Mouse (Mus musculus): ENCODE measurements around the gene Gm42420. TPM values are rescaled to one million over a fixed set of nuclear protein-coding genes. Genes with fewer than 3 reads are reported as not detected.

Gm42420 gene
- polyA plus RNA-seq, 1 experiment, result not detected

DNA sequence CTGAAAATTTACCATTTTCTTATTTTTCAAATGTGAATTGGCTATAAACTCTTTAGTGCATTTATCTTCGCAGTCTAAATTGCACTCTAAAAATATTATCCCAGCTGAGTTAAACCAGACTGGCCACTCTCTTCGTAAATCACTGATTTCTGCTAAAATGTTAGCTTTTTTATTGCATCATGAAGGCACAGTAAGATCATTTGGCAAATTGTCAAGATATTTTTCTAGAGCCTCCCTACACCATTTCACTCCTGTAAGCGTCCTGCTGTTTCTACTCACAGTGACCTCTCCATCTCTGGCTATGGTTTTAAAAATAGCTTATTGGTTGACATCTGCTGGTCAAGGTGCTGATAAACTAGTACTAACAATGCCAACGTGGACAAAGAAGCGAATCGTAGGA, 20.5 kb downstream of the Gm42420 start:
- Histone ChIP-seq H3K27ac (ENCODE audit: control insufficient read depth, insufficient read depth, low read depth, low read length, poor library complexity) (no peak overlapping the region), H3K4me1 (ENCODE audit: control insufficient read depth, insufficient read depth, low read length) (no peaks in the 10 kb centered on the region), H3K4me3 (replicated peaks; ENCODE audit: control insufficient read depth, low read depth, low read length) (no peak overlapping the region)
- TF ChIP-seq POLR2A (IDR thresholded peaks at IDR 0.05; ENCODE audit: borderline replicate concordance, control insufficient read depth, low read depth, low read length) (no peak), CTCF (IDR thresholded peaks at IDR 0.05; ENCODE audit: control insufficient read depth, insufficient read depth, low read length) (no peak)
- WGBS, result 83% methylated on average over 6 of the region's 6 CpGs

DNA sequence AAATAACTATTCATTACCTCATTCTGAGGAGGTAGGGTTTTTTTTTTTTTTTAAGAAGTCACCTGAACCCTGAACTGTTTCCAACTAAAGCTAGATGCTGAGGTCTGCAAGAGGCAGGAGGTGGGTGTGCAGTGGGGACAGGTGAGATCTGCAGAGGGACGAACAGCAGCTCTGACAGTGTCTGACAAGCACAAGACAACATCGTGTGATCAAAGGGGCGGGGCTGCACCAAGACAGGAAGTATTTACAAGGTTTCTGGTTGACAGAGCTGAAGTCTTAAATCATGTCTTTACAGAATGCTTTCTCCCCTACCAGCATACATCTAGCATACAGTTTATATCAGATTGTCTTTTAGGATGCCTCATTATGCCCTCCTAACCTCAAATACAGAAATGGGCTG, 21.3 kb downstream of the Gm42420 start:
- Histone ChIP-seq H3K27ac (ENCODE audit: control insufficient read depth, insufficient read depth, low read depth, low read length, poor library complexity) (no peak overlapping the region), H3K4me1 (ENCODE audit: control insufficient read depth, insufficient read depth, low read length) (no peaks in the 10 kb centered on the region), H3K4me3 (replicated peaks; ENCODE audit: control insufficient read depth, low read depth, low read length) (no peak overlapping the region)
- WGBS, result 25% methylated on average over 3 of the region's 3 CpGs
- TF ChIP-seq POLR2A (IDR thresholded peaks at IDR 0.05; ENCODE audit: borderline replicate concordance, control insufficient read depth, low read depth, low read length) (no peak), CTCF (IDR thresholded peaks at IDR 0.05; ENCODE audit: control insufficient read depth, insufficient read depth, low read length) (no peak)

DNA sequence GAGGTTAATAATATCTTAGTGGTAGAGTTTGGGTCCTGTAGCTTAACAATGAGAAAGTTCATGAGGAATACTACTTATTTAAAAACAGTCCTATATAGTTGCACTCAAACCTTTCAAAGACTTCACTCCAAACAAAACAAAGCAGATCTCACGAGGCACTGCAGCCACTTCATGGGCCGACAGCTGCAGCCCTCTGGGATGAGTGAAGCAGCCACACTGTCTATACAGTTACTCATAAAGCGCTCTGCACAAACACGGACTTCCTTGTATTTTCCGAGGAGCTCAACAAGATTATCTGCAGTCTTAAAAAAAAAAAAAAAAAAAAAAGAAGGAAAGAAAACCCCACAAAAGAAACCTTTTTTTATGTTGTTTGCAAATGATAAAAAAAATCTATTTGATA, 21.8 kb downstream of the Gm42420 start:
- 76% methylated on average over 5 of the region's 5 CpGs for WGBS
- no peak for TF ChIP-seq POLR2A (IDR thresholded peaks at IDR 0.05; ENCODE audit: borderline replicate concordance, control insufficient read depth, low read depth, low read length)
- TF ChIP-seq CTCF (IDR thresholded peaks at IDR 0.05; ENCODE audit: control insufficient read depth, insufficient read depth, low read length), result no peak
- H3K4me1 ChIP-seq (ENCODE audit: control insufficient read depth, insufficient read depth, low read length), result no peaks in the 10 kb centered on the region
- H3K4me3 ChIP-seq (replicated peaks; ENCODE audit: control insufficient read depth, low read depth, low read length), result no peak overlapping the region
- H3K27ac ChIP-seq (ENCODE audit: control insufficient read depth, insufficient read depth, low read depth, low read length, poor library complexity), result no peak overlapping the region

DNA sequence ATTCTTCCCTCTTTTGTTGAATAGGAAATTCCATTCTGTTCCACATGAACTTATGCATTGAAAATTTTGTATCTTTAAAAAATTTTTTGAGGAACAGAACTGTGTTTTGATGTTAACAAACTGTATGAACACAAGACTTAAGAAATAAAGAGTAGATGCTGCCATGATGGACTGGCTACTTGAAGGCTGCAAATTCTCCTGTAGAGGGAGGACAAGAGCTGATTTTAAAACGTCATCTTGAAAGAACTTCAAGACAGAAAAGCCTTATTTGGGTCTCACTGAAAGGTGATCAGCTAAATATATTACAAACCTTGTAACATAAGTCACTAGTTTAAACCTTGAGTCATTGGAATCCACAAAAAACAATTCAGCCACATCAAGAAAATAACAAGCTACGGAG, 24.7 kb downstream of the Gm42420 start:
- 61% methylated on average over 2 of the region's 2 CpGs for WGBS
- H3K27ac ChIP-seq (ENCODE audit: control insufficient read depth, insufficient read depth, low read depth, low read length, poor library complexity), result no peak overlapping the region
- TF ChIP-seq POLR2A (IDR thresholded peaks at IDR 0.05; ENCODE audit: borderline replicate concordance, control insufficient read depth, low read depth, low read length) (no peak), CTCF (IDR thresholded peaks at IDR 0.05; ENCODE audit: control insufficient read depth, insufficient read depth, low read length) (no peak)
- no peaks in the 10 kb centered on the region for H3K4me1 ChIP-seq (ENCODE audit: control insufficient read depth, insufficient read depth, low read length)
- no peak overlapping the region for H3K4me3 ChIP-seq (replicated peaks; ENCODE audit: control insufficient read depth, low read depth, low read length)

DNA sequence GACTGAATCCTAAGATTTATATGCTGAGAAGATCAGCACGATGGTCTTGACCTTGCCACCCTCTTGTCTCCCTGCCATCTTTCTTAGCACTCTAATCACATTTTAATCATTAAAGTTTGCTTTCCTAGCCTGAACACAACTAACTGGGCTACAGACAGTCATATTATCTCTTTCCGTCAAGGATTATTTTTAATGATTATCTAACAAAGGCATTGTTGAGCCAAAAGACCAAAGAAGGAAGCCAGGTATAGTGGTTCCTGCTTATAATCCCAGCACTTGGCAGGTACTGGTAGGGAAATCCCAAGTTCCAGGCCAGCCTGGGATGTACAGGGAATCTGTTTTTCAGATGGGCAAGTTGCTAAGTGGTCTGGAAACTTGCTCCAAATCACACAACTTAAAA, 25.7 kb downstream of the Gm42420 start:
- TF ChIP-seq POLR2A (IDR thresholded peaks at IDR 0.05; ENCODE audit: borderline replicate concordance, control insufficient read depth, low read depth, low read length) (no peak), CTCF (IDR thresholded peaks at IDR 0.05; ENCODE audit: control insufficient read depth, insufficient read depth, low read length) (no peak)
- Histone ChIP-seq H3K27ac (ENCODE audit: control insufficient read depth, insufficient read depth, low read depth, low read length, poor library complexity) (no peak overlapping the region), H3K4me3 (replicated peaks; ENCODE audit: control insufficient read depth, low read depth, low read length) (no peak overlapping the region), H3K4me1 (ENCODE audit: control insufficient read depth, insufficient read depth, low read length) (no peaks in the 10 kb centered on the region)
- WGBS, result 92% methylated on average over 2 of the region's 2 CpGs

Other genes starting within 250 kb of the Gm42420 start
- 9.4 and 13.6 TPM in 2 replicates for gene Slc37a3, start 208.1 kb upstream of the Gm42420 start, polyA plus RNA-seq (2011; ENCODE audit: insufficient read depth, insufficient read length, low replicate concordance, missing spikeins)
- gene Rab19, start 204.6 kb upstream of the Gm42420 start, polyA plus RNA-seq (2011; ENCODE audit: insufficient read depth, insufficient read length, low replicate concordance, missing spikeins), result 2.3 and 2.9 TPM in 2 replicates
- 291 and 446 TPM in 2 replicates for gene Mkrn1, start 165.3 kb upstream of the Gm42420 start, polyA plus RNA-seq (2011; ENCODE audit: insufficient read depth, insufficient read length, low replicate concordance, missing spikeins)
- gene Dennd2a, start 27.9 kb upstream of the Gm42420 start, polyA plus RNA-seq (2011; ENCODE audit: insufficient read depth, insufficient read length, low replicate concordance, missing spikeins), result 1.3 and 1.9 TPM in 2 replicates
- gene Adck2, start 11.9 kb upstream of the Gm42420 start, polyA plus RNA-seq (2011; ENCODE audit: insufficient read depth, insufficient read length, low replicate concordance, missing spikeins), result 8.9 and 15.2 TPM in 2 replicates
- 34.0 and 66.7 TPM in 2 replicates for gene Ndufb2, start 6.8 kb downstream of the Gm42420 start, polyA plus RNA-seq (2011; ENCODE audit: insufficient read depth, insufficient read length, low replicate concordance, missing spikeins)
- 6.7 and 11.6 TPM in 2 replicates for gene Braf, start 139.7 kb downstream of the Gm42420 start, polyA plus RNA-seq (2011; ENCODE audit: insufficient read depth, insufficient read length, low replicate concordance, missing spikeins)
- 56.5 and 71.8 TPM in 2 replicates for gene Mrps33, start 225.2 kb downstream of the Gm42420 start, polyA plus RNA-seq (2011; ENCODE audit: insufficient read depth, insufficient read length, low replicate concordance, missing spikeins)

All from bone marrow, adult 2 months (tissue).